Mouse (Mus musculus): ENCODE measurements around the gene Pcp4.

Pcp4 gene

DNA sequence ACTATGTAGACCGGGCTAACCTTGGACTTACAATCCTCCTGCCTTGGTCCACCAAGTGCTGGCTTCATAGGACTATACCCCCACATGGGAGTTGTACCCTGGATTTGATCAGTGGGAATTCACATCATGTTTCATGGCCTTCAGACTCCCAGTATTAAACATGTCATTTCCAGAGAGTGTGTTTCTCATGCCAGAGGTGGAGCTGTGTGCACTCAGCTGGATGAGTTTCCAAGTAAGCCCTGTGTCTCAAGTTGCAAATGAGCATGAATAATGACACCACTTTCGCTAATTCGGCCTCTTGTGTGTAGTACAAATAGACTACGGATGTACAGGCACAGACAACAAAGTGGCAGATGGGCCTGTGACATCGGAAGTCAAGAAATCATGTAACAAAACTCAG lies 20.6 kb downstream of the Pcp4 start:
- no peak for DNase-seq

GRCm38 (mm10) chr16:96491530-96491929 lies 24.1 kb downstream of the Pcp4 start:
- no peak for DNase-seq

- no peak for DNase-seq
Observed at GRCm38 (mm10) chr16:96494079-96494478, 26.7 kb downstream of the Pcp4 start.

- no peak for DNase-seq
Observed at GRCm38 (mm10) chr16:96498951-96499350, 31.5 kb downstream of the Pcp4 start.

- DNase-seq, result no peak
Observed at GRCm38 (mm10) chr16:96501241-96501640, 33.8 kb downstream of the Pcp4 start.

- no peak for DNase-seq
Observed at GRCm38 (mm10) chr16:96502586-96502985, 35.2 kb downstream of the Pcp4 start.

- no peak for DNase-seq
Observed at GRCm38 (mm10) chr16:96514466-96514865, 47.1 kb downstream of the Pcp4 start.

- DNase-seq, result no peak
Observed at GRCm38 (mm10) chr16:96527476-96527875, 60.1 kb downstream of the Pcp4 start.

DNA sequence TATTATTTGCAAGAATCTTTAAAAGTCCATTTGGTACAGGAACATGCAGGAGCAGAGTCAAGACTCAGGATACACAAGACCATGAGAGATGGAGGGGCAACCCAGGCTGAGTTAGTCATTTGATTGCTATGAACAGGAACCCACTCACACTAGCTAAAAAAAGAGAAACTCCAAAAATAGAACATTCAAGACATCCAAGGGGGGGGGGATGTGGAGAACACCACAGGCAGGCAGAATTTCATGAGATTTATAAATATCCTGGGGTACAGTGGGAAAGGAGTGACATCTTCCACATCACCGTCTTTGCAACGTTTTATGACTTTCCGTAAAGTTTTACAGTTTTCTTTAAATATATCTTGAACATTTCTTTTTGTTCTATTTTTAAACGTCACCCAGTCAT lies 61.1 kb downstream of the Pcp4 start:
- DNase-seq, result no peak

GRCm38 (mm10) chr16:96529896-96530568 lies 62.6 kb downstream of the Pcp4 start:
- no peak for DNase-seq

DNA sequence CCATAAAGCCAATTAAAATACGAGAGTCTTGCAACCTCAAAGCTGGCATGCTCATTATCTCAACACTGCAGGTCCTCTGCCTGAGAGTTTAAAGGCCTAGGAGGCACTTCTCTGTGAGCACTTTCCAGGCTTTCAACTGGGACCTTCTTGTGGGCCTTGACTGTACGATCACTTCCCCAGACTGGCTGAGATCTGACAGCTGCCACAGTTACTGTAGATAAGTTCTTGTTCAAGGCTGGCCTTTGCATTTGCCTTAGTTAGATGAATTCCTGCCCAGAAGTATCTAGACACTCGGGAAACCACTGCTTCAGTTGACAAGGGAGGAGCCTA lies 63.1 kb downstream of the Pcp4 start:
- DNase-seq, result no peak

DNA sequence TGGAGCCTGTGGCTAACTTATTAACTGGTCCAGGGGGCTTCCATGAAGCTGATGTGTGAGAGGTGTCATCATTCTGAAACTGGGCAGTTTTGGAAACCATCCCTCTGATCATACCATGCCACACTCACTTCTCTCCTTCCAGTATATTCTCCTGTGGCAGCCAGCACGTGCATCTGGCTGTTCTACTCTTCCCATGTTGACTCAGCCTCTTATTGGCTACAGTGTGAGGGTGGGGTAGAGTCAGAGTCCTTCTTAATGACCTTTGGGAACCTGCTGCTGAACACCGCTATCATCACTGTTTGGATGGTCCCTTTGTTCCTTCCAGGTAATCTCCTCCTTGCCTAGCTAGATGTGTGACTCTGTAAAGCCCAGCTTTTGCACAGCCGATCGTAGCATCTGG lies 63.6 kb downstream of the Pcp4 start:
- DNase-seq, result no peak

DNA sequence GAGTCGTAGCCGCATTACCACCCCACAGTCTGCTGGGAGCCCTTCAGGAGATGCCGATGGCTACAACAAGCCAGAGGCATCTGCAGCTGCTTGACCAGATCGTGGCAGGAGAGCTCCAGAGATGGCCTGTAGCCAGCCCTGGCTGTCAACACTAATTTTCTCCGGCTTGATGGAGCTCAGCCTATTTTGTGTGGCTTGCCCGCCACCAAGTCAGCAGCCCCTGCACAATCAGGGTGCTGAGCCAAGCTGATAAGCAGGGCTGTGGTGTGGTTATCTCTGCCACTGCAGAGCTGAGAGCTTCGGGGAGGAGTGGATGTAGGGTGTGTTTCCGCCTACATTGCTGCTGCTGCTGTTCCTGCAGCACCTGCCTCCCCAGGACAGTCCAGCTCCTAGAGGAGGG lies 66.3 kb downstream of the Pcp4 start:
- peak in 1 of 2 experiments; percentile 43 for DNase-seq

- no peak for DNase-seq
Observed at GRCm38 (mm10) chr16:96535271-96535670, 67.9 kb downstream of the Pcp4 start.

GRCm38 (mm10) chr16:96536426-96536825 lies 69.0 kb downstream of the Pcp4 start:
- DNase-seq, result no peak

DNA sequence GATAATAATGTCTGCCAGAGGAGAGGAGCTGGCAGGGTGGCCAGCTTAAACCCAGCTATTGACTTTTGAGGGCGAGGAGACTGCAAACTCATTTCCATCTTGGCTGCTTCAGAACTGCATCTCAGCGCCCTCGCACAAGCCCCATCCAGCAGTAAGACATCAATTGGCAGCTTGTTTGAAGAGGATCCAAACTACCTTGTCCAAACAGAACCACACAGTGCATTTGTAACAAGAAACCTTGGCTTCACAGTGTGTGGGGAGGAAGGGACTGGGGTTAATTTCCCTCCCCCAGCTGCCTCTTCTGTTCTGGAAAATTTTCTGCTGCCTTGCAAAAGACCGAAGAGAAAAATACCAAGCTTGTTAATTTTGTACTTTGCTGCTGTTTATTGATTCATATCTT lies 71.7 kb downstream of the Pcp4 start:
- DNase-seq, result no peak

GRCm38 (mm10) chr16:96541056-96541455 lies 73.7 kb downstream of the Pcp4 start:
- no peak for DNase-seq

DNA sequence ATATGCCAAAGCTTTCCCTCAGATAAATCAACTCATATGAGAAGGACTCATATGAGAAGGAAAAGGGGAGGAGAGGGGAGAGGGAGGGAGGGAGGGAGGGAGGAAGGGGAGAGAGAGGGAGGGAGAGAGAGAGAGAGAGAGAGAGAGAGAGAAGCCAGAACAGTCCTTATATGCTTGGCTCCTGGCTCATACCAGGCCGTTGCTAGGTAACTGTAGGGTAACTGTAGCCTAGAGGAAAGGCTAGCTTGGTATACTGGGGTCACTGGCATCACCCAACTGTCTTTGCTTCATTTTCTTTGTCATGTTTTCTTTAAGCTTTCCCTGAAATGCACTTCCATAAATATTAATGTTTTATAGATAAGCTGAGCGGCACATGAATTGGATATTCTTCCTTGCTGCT lies 85.3 kb downstream of the Pcp4 start:
- no peak for DNase-seq

DNA sequence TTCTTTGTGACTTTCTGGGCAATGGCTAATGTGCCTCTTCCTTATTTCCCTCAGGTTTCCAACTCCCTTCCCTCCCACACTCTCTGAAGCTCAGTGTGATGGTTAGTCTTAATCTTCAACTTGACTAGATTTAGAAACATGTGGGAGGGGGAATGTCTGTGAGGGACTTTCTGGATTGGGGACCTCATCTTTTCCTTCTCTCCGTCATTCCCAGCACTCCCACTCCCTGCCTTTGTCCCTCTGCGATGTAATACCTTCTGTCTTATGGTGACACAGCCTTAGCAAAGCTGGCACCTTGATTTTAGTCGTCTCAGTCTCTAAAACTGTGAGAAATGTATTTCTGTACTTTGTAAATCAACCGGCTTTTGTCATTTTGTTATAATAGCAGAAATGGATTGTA lies 88.0 kb downstream of the Pcp4 start:
- no peak for DNase-seq

- DNase-seq, result no peak
Observed at GRCm38 (mm10) chr16:96556621-96557020, 89.2 kb downstream of the Pcp4 start.

- no peak for DNase-seq
Observed at GRCm38 (mm10) chr16:96558341-96558740, 90.9 kb downstream of the Pcp4 start.

DNA sequence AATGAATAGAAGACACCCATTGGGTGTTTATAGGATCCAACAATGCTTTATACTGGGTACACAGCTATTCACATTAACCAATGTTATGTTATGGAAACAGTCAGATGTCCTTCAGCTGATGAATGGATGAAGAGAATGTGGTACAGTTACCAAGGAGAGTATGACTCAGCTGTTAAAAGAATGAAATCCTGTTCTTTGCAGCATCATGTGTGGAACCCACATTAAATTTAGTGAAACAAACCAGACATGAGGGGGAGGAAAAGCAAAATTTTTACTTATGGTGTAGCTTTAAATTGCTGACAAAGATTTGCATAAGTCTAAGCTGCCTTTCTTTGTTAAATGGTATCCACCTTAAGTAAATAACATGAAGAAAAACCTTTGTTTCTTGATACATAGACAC lies 92.4 kb downstream of the Pcp4 start:
- no peak for DNase-seq

GRCm38 (mm10) chr16:96563350-96564257 lies 96.2 kb downstream of the Pcp4 start:
- DNase-seq, result no peak

- no peak for DNase-seq
Observed at GRCm38 (mm10) chr16:96567428-96567827, 100.0 kb downstream of the Pcp4 start.

Measured in cerebellum, postnatal 25 days (tissue).